Mouse (Mus musculus) forebrain, embryonic 14.5 days (tissue): Measurements from ENCODE around the gene Uap1. TPM values are rescaled to one million over a fixed set of nuclear protein-coding genes. Genes with fewer than 3 reads are reported as not detected.

ENCODE experiments used
- ATAC-seq: fragments of 200-750 bp; cut with Nextera tagmentation; 2 replicates; pipeline ENCODE4 v1.8.0; 2017; ENCODE audit warnings: mild to moderate bottlenecking, moderate library complexity
- DNase-seq: peaks from one replicate; pipeline ENCODE4 v3.0.0-alpha.2; 2015; ENCODE audit warnings: low spot score
- H3K27ac ChIP-seq: fragments of 300-500 bp; sonication (generic); 2 replicates; pipeline ENCODE4 v1.5.1; 2014; ENCODE audit warnings: low read depth, mild to moderate bottlenecking, control low read depth, low read length, moderate library complexity
- H3K27me3 ChIP-seq: fragments of 300-500 bp; sonication (generic); replicated peaks from 2 replicates; pipeline ENCODE4 v1.6.1; 2014; ENCODE audit warnings: low read length, control low read depth, mixed read lengths; ENCODE audit not compliant: control insufficient read depth, insufficient read depth
- H3K36me3 ChIP-seq: fragments of 300-500 bp; sonication (generic); 2 replicates; pipeline ENCODE4 v1.6.1; 2014; ENCODE audit warnings: low read length, control low read depth; ENCODE audit not compliant: control insufficient read depth, insufficient read depth
- H3K4me1 ChIP-seq: fragments of 300-500 bp; sonication (generic); 2 replicates; pipeline ENCODE4 v1.6.1; 2014; ENCODE audit warnings: antibody characterized with exemption, low read length, control low read depth; ENCODE audit not compliant: control insufficient read depth, insufficient read depth
- H3K4me2 ChIP-seq: fragments of 300-500 bp; sonication (generic); 2 replicates; pipeline ENCODE4 v1.6.1; 2014; ENCODE audit warnings: mild to moderate bottlenecking, control low read depth, low read length
- H3K4me3 ChIP-seq: fragments of 300-500 bp; sonication (generic); 2 replicates; pipeline ENCODE4 v1.5.1; 2014; ENCODE audit warnings: low read depth, low read length, control low read depth
- H3K9ac ChIP-seq: fragments of 300-500 bp; sonication (generic); 2 replicates; pipeline ENCODE4 v1.6.1; 2014; ENCODE audit warnings: mild to moderate bottlenecking, low read length, control low read depth, moderate library complexity
- H3K9me3 ChIP-seq: fragments of 300-500 bp; sonication (generic); replicated peaks from 2 replicates; pipeline ENCODE4 v1.6.1; 2016; ENCODE audit warnings: low read length, control low read depth, mixed read lengths; ENCODE audit not compliant: control insufficient read depth
- WGBS: fragments of 180-500 bp; shearing (Covaris S2); extraction: QIAGEN DNeasy Blood & Tissue Kit; methylation state at CpG from one replicate; pipeline ENCODE4 v1.1.7; 2014; 5-methylcytosine and 5-hydroxymethylcytosine counted together
- polyA plus RNA-seq: library from polyadenylated mRNA; unstranded; fragments of >200 nt; fragmentation: Nextera tagmentation; extraction: Ambion mirVana; gene quantifications from 2 replicates; pipeline ENCODE4 v1.2.1, GENCODE M21; 2014

Uap1 gene
- polyA plus RNA-seq, 1 experiment from 2014 or later, result 57.9 TPM

DNA sequence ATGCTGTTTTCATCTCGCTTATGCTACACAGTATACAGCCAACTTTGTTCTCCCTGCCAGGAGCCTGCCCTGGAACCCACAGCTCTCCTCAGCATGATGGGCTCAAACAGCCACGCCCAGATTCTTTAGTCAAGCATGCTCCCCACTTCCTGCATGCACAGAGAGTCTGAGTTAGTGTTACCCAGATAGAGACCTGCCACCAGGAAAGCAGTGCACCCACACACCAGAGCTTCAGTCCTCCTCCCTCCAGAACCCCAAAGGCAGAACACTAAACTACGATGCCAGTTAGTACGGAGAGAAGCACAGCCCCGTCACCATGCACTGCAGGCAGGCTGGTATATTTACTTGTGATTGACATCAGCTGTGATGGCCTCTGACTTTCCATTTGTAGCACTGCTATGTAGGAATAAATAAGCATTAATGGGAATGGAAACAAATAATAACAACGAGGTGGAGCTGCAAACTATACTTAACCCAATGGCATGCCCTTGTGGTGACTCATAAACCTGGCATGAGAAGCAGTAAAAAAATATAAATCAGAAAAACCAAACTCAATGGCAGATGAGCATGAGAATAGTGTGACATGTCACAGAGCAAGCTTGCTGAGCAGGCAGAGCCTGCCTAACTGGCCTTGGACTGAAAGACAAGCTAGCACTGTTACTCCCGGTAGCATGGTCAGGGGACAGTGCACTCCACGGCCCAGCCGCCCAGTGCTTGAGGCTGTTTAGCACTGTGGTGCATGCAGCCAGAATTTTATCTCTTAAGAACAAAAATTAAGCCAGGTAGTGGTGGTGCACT is 26.9 kb downstream of the Uap1 start:
- Histone ChIP-seq H3K4me2 (no peak overlapping the region), H3K27ac (no peak overlapping the region), H3K36me3 (peaks cover 31% of the 10 kb centered on the region), H3K4me3 (no peak overlapping the region), H3K9ac (no peak overlapping the region), H3K4me1 (no peaks in the 10 kb centered on the region), H3K27me3 (no peaks in the 10 kb centered on the region), H3K9me3 (no peaks in the 10 kb centered on the region)
- DNase-seq (no peak), ATAC-seq (no peak)
- 90% methylated on average over 9 of the region's 9 CpGs for WGBS

DNA sequence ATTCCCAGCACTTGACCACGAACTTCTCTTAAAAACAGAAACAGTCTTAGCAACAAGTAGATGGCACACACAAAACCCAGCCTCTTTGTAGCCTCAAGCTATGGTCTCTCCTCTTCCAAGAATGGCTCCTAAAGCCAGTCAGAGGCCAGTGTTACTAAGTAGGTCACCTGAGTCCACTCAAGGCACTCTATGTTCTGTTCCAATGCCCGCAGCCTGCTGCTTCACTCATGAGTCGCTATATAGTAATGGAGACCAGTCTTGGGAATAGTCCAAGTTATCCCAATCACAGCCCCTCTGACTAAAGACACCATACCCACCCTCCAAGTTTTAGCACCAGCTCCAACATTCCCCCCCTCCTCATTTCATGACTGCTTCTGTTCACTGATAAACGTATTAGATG is 29.2 kb downstream of the Uap1 start:
- 90% methylated on average over 4 of the region's 4 CpGs for WGBS
- H3K36me3 ChIP-seq, result peaks cover 31% of the 10 kb centered on the region

DNA sequence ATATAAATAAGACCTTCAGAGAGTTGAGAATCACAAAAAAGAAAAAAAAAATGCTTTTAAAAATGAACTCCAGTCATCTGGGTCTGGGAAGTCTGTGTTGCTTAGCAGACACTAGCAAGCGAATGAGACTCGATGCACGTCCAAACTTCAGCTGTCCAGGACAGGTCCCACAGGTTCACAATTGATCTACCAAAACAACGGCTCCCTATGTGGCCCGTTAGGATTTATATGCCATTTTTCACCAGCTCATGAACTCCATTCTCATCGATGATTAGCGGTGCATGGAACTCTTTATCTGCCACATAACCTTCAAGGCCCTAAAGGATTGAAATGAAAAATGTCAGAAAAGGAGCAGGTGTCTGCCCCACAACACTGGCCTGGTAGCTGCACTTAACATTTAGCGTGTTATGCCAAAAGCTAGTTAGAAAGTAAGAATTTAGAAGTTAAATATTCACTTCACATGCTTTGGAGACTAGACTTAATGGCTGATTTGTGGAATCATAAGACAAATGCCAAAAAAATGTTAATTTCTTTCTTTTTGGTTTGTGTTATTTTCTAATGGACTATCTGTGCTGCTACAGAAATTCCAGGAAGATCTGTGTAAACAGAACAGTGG is 32.4 kb downstream of the Uap1 start:
- DNase-seq (no peak), ATAC-seq (no peak)
- Histone ChIP-seq H3K27me3 (no peaks in the 10 kb centered on the region), H3K9ac (no peak overlapping the region), H3K27ac (no peak overlapping the region), H3K9me3 (no peaks in the 10 kb centered on the region), H3K4me2 (no peak overlapping the region), H3K4me1 (no peaks in the 10 kb centered on the region), H3K4me3 (no peak overlapping the region), H3K36me3 (0 out of 2 replicates have a peak, but pooled peaks cover 7% of the 10 kb centered on the region)
- 72% methylated on average over 8 of the region's 8 CpGs for WGBS

More for the DNA sequence above, 29.2 kb downstream of the Uap1 start:
- no peaks in the 10 kb centered on the region for H3K9me3 ChIP-seq
- H3K27ac ChIP-seq, result no peak overlapping the region
- no peaks in the 10 kb centered on the region for H3K27me3 ChIP-seq
- no peak for ATAC-seq
- no peak overlapping the region for H3K9ac ChIP-seq
- H3K4me2 ChIP-seq, result no peak overlapping the region
- no peak overlapping the region for H3K4me3 ChIP-seq
- H3K4me1 ChIP-seq, result no peaks in the 10 kb centered on the region
- no peak for DNase-seq

DNA sequence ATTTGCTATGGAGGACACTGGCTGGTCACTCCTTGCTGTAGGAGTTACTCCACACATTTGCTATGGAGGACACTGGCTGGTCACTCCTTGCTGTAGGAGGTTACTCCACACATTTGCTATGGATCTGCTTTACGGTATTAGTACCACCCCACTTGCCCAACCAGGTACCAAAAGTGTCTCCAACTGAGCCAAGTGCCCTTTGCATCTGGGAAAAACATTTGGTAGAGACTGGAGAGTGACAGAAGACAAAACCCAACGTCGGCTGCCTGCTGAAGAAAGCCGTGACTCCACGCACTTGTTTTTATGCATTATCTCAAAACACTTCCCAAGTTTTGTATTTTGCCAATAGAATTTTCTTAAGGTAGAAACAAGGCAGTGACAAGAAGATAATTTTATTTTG is 33.1 kb downstream of the Uap1 start:
- H3K4me1 ChIP-seq, result no peaks in the 10 kb centered on the region
- WGBS, result 93% methylated on average over 5 of the region's 5 CpGs
- no peaks in the 10 kb centered on the region for H3K27me3 ChIP-seq
- ATAC-seq (no peak), DNase-seq (no peak)
- no peak overlapping the region for H3K27ac ChIP-seq
- H3K36me3 ChIP-seq, result 0 out of 2 replicates have a peak, but pooled peaks cover 7% of the 10 kb centered on the region
- no peak overlapping the region for H3K4me3 ChIP-seq
- H3K4me2 ChIP-seq, result no peak overlapping the region
- H3K9me3 ChIP-seq, result no peaks in the 10 kb centered on the region
- no peak overlapping the region for H3K9ac ChIP-seq

- no peaks in the 10 kb centered on the region for H3K9me3 ChIP-seq
- peak; percentile 54 for ATAC-seq
- H3K4me1 ChIP-seq, result no peaks in the 10 kb centered on the region
- WGBS, result 29% methylated on average over 7 of the region's 7 CpGs
- no peaks in the 10 kb centered on the region for H3K27me3 ChIP-seq
- H3K36me3 ChIP-seq, result no peaks in the 10 kb centered on the region
- no peak overlapping the region for H3K4me3 ChIP-seq
- H3K4me2 ChIP-seq, result no peak overlapping the region
- no peak overlapping the region for H3K27ac ChIP-seq
- peak; percentile 74 for DNase-seq
- no peak overlapping the region for H3K9ac ChIP-seq
Measured at GRCm38 (mm10) chr1:170136351-170137009, 38.3 kb downstream of the Uap1 start.

DNA sequence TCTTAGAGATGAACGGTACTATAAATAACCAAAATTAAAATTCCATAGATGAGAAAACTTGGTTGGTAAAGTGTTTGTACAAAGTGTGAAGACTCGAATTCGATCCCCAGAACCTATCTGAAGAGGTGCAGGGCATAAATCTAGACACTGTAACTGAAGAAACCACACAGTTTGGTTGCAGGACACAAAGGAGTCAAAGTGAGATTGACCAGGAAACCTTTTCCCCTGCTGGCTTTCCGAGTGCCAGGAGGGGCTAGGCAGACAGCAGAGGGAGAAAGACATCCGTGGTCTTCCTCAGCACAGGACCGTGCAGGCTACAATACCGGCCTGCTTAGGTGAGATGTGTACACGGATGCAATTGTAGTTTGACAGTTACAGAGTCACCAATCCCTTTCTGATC is 40.5 kb downstream of the Uap1 start:
- H3K9me3 ChIP-seq, result no peaks in the 10 kb centered on the region
- no peak for DNase-seq
- no peak overlapping the region for H3K4me3 ChIP-seq
- H3K27me3 ChIP-seq, result no peaks in the 10 kb centered on the region
- H3K9ac ChIP-seq, result no peak overlapping the region
- H3K4me2 ChIP-seq, result no peak overlapping the region
- no peaks in the 10 kb centered on the region for H3K4me1 ChIP-seq
- no peak for ATAC-seq
- no peaks in the 10 kb centered on the region for H3K36me3 ChIP-seq
- no peak overlapping the region for H3K27ac ChIP-seq
- WGBS, result 90% methylated on average over 8 of the region's 8 CpGs

- no peak for DNase-seq
- WGBS, result 72% methylated on average over 3 of the region's 3 CpGs
Measured at GRCm38 (mm10) chr1:170130962-170131361, 43.8 kb downstream of the Uap1 start.

DNA sequence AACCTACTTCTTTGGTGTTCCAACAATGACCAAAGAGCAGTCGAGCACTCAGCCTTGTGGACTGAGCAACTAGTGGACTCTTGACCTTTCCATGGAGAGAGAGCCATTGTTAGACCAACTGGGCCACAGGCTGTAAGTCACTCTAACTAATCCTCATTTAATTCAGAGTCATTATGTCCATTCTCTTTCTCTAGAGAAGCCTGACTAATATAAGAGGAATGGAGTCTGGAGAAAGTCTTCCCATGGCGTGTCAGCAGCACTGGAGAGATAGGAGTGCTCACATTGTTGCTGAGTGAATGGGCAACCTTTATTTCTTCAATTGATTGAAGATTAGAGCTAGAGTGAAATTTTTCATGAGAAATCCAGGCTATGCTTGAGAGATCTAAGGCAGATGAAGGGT is 50.1 kb downstream of the Uap1 start:
- H3K9me3 ChIP-seq, result no peaks in the 10 kb centered on the region
- no peak overlapping the region for H3K9ac ChIP-seq
- no peak overlapping the region for H3K4me3 ChIP-seq
- DNase-seq (no peak), ATAC-seq (no peak)
- H3K36me3 ChIP-seq, result no peaks in the 10 kb centered on the region
- no peak overlapping the region for H3K4me2 ChIP-seq
- WGBS, result 46% methylated on average over 2 of the region's 2 CpGs
- H3K27ac ChIP-seq, result no peak overlapping the region
- H3K4me1 ChIP-seq, result no peaks in the 10 kb centered on the region
- no peaks in the 10 kb centered on the region for H3K27me3 ChIP-seq

More at GRCm38 (mm10) chr1:170130962-170131361, 43.8 kb downstream of the Uap1 start:
- H3K9ac ChIP-seq, result no peak overlapping the region
- no peak overlapping the region for H3K27ac ChIP-seq
- no peak for ATAC-seq
- H3K9me3 ChIP-seq, result no peaks in the 10 kb centered on the region
- no peaks in the 10 kb centered on the region for H3K36me3 ChIP-seq
- H3K4me1 ChIP-seq, result no peaks in the 10 kb centered on the region
- H3K4me3 ChIP-seq, result no peak overlapping the region
- no peaks in the 10 kb centered on the region for H3K27me3 ChIP-seq
- no peak overlapping the region for H3K4me2 ChIP-seq

- Histone ChIP-seq H3K27me3 (no peaks in the 10 kb centered on the region), H3K27ac (no peak overlapping the region), H3K36me3 (no peaks in the 10 kb centered on the region), H3K4me2 (no peak overlapping the region), H3K9ac (no peak overlapping the region), H3K4me3 (no peak overlapping the region), H3K4me1 (no peaks in the 10 kb centered on the region), H3K9me3 (no peaks in the 10 kb centered on the region)
- 89% methylated on average over 6 of the region's 6 CpGs for WGBS
- DNase-seq (no peak), ATAC-seq (no peak)
Measured at GRCm38 (mm10) chr1:170113616-170114015, 61.1 kb downstream of the Uap1 start.
